Mouse (Mus musculus) midbrain, embryonic 15.5 days (tissue): ENCODE measurements around the gene Ipo11. TPM values are rescaled to one million over a fixed set of nuclear protein-coding genes. Genes with fewer than 3 reads are reported as not detected.

Source experiments
- ATAC-seq: fragments of 200-750 bp; cut with Nextera tagmentation; replicated peaks from 2 replicates; pipeline ENCODE4 v1.8.0; 2017; ENCODE audit warnings: moderate TSS enrichment
- H3K27ac ChIP-seq: fragments of 300-500 bp; sonication (generic); 2 replicates; pipeline ENCODE4 v1.5.1; 2015; ENCODE audit warnings: mild to moderate bottlenecking, inconsistent platforms
- H3K27me3 ChIP-seq: fragments of 300-500 bp; sonication (generic); replicated peaks from 2 replicates; pipeline ENCODE4 v1.6.1; 2015; ENCODE audit warnings: inconsistent platforms
- H3K36me3 ChIP-seq: fragments of 300-500 bp; sonication (generic); replicated peaks from 2 replicates; pipeline ENCODE4 v1.6.1; 2015; ENCODE audit warnings: inconsistent platforms
- H3K4me1 ChIP-seq: fragments of 300-500 bp; sonication (generic); 2 replicates; pipeline ENCODE4 v1.6.1; 2015; ENCODE audit warnings: inconsistent platforms
- H3K4me2 ChIP-seq: fragments of 300-500 bp; sonication (generic); 2 replicates; pipeline ENCODE4 v1.6.1; 2015; ENCODE audit warnings: inconsistent platforms, mild to moderate bottlenecking, moderate library complexity
- H3K4me3 ChIP-seq: fragments of 300-500 bp; sonication (generic); 2 replicates; pipeline ENCODE4 v1.5.1; 2015; ENCODE audit warnings: mild to moderate bottlenecking, inconsistent platforms
- H3K9ac ChIP-seq: fragments of 300-500 bp; sonication (generic); 2 replicates; pipeline ENCODE4 v1.6.1; 2015; ENCODE audit warnings: mild to moderate bottlenecking, inconsistent platforms
- H3K9me3 ChIP-seq: fragments of 300-500 bp; sonication (generic); 2 replicates; pipeline ENCODE4 v1.6.1; 2016; ENCODE audit warnings: inconsistent platforms
- WGBS: fragments of 180-500 bp; shearing (Covaris S2); methylation state at CpG from one replicate; pipeline ENCODE4 v1.1.7; 2015; ENCODE audit warnings: mixed read lengths; 5-methylcytosine and 5-hydroxymethylcytosine counted together
- polyA plus RNA-seq: library from polyadenylated mRNA; unstranded; fragments of >200 nt; fragmentation: Nextera tagmentation; extraction: Ambion mirVana; gene quantifications from 2 replicates; pipeline ENCODE4 v1.2.1, GENCODE M21; 2015

The Ipo11 gene
- polyA plus RNA-seq, 1 experiment from 2014 or later = 37.9 TPM

- no peak overlapping the region for H3K9ac ChIP-seq
- no peak overlapping the region for H3K27ac ChIP-seq
- no peaks in the 10 kb centered on the region for H3K9me3 ChIP-seq
- H3K4me2 ChIP-seq = no peak overlapping the region
- no peak overlapping the region for H3K4me3 ChIP-seq
- ATAC-seq = no peak
- no peaks in the 10 kb centered on the region for H3K4me1 ChIP-seq
- no peaks in the 10 kb centered on the region for H3K36me3 ChIP-seq
- WGBS = 83% methylated on average over 6 of the region's 6 CpGs
- H3K27me3 ChIP-seq = no peaks in the 10 kb centered on the region
These were observed 127.9 kb downstream of the Ipo11 start for GRCm38 (mm10) chr13:106808821-106809220.

- no peak overlapping the region for H3K4me2 ChIP-seq
- no peaks in the 10 kb centered on the region for H3K27me3 ChIP-seq
- 99% methylated on average over 2 of the region's 2 CpGs for WGBS
- no peak overlapping the region for H3K4me3 ChIP-seq
- no peak for ATAC-seq
- H3K4me1 ChIP-seq = no peaks in the 10 kb centered on the region
- H3K9me3 ChIP-seq = no peaks in the 10 kb centered on the region
- H3K27ac ChIP-seq = no peak overlapping the region
- no peaks in the 10 kb centered on the region for H3K36me3 ChIP-seq
- H3K9ac ChIP-seq = no peak overlapping the region
These were observed 128.4 kb downstream of the Ipo11 start for GRCm38 (mm10) chr13:106808315-106808714.

GRCm38 (mm10) chr13:106807303-106807702 is 129.5 kb downstream of the Ipo11 start:
- Histone ChIP-seq H3K36me3 (no peaks in the 10 kb centered on the region), H3K4me2 (no peak overlapping the region), H3K27ac (no peak overlapping the region), H3K27me3 (no peaks in the 10 kb centered on the region), H3K4me1 (no peaks in the 10 kb centered on the region), H3K9ac (no peak overlapping the region), H3K9me3 (no peaks in the 10 kb centered on the region), H3K4me3 (no peak overlapping the region)
- 91% methylated on average over 5 of the region's 5 CpGs for WGBS
- no peak for ATAC-seq

- Histone ChIP-seq H3K4me1 (no peaks in the 10 kb centered on the region), H3K9me3 (no peaks in the 10 kb centered on the region), H3K27ac (no peak overlapping the region), H3K4me3 (no peak overlapping the region), H3K36me3 (no peaks in the 10 kb centered on the region), H3K27me3 (no peaks in the 10 kb centered on the region), H3K4me2 (no peak overlapping the region), H3K9ac (no peak overlapping the region)
- 87% methylated on average over 5 of the region's 5 CpGs for WGBS
- ATAC-seq = no peak
These were observed 131.6 kb downstream of the Ipo11 start for GRCm38 (mm10) chr13:106805146-106805545.

GRCm38 (mm10) chr13:106798026-106798425 is 138.7 kb downstream of the Ipo11 start:
- Histone ChIP-seq H3K4me3 (no peak overlapping the region), H3K36me3 (peaks cover 10% of the 10 kb centered on the region; the same call in 1 of the 2 replicates), H3K4me2 (no peak overlapping the region), H3K9ac (no peak overlapping the region), H3K27me3 (no peaks in the 10 kb centered on the region), H3K9me3 (no peaks in the 10 kb centered on the region), H3K27ac (no peak overlapping the region), H3K4me1 (no peaks in the 10 kb centered on the region)
- no peak for ATAC-seq
- WGBS = 59% methylated on average over 3 of the region's 3 CpGs

- H3K4me3 ChIP-seq = no peak overlapping the region
- ATAC-seq = peak; percentile 63
- H3K9ac ChIP-seq = no peak overlapping the region
- no peaks in the 10 kb centered on the region for H3K27me3 ChIP-seq
- no peak overlapping the region for H3K27ac ChIP-seq
- peaks cover 4% of the 10 kb centered on the region; the same call in 1 of the 2 replicates for H3K36me3 ChIP-seq
- no peaks in the 10 kb centered on the region for H3K4me1 ChIP-seq
- H3K4me2 ChIP-seq = no peak overlapping the region
- no peaks in the 10 kb centered on the region for H3K9me3 ChIP-seq
- 61% methylated on average over 7 of the region's 7 CpGs for WGBS
These were observed 147.9 kb downstream of the Ipo11 start for GRCm38 (mm10) chr13:106788817-106789216.

- no peaks in the 10 kb centered on the region for H3K36me3 ChIP-seq
- H3K27me3 ChIP-seq = no peaks in the 10 kb centered on the region
- no peak overlapping the region for H3K4me2 ChIP-seq
- H3K27ac ChIP-seq = no peak overlapping the region
- no peak overlapping the region for H3K4me3 ChIP-seq
- H3K9me3 ChIP-seq = no peaks in the 10 kb centered on the region
- no peaks in the 10 kb centered on the region for H3K4me1 ChIP-seq
- no peak for ATAC-seq
- WGBS = 92% methylated on average over 10 of the region's 10 CpGs
- no peak overlapping the region for H3K9ac ChIP-seq
These were observed 168.0 kb downstream of the Ipo11 start for GRCm38 (mm10) chr13:106768807-106769206.

GRCm38 (mm10) chr13:106762611-106763010 is 174.1 kb downstream of the Ipo11 start:
- Histone ChIP-seq H3K4me1 (no peaks in the 10 kb centered on the region), H3K9ac (no peak overlapping the region), H3K27ac (no peak overlapping the region), H3K27me3 (no peaks in the 10 kb centered on the region), H3K4me2 (no peak overlapping the region), H3K9me3 (no peaks in the 10 kb centered on the region), H3K4me3 (no peak overlapping the region), H3K36me3 (no peaks in the 10 kb centered on the region)
- WGBS = 56% methylated on average over 1 of the region's 1 CpGs
- ATAC-seq = no peak

GRCm38 (mm10) chr13:106761661-106762060 is 175.1 kb downstream of the Ipo11 start:
- Histone ChIP-seq H3K9ac (no peak overlapping the region), H3K4me3 (no peak overlapping the region), H3K27me3 (no peaks in the 10 kb centered on the region), H3K4me2 (no peak overlapping the region), H3K4me1 (no peaks in the 10 kb centered on the region), H3K36me3 (no peaks in the 10 kb centered on the region), H3K9me3 (no peaks in the 10 kb centered on the region), H3K27ac (no peak overlapping the region)
- ATAC-seq = no peak; the same call in 1 of the 2 replicates
- WGBS = 97% methylated on average over 1 of the region's 1 CpGs

- H3K36me3 ChIP-seq = no peaks in the 10 kb centered on the region
- H3K27me3 ChIP-seq = no peaks in the 10 kb centered on the region
- no peak overlapping the region for H3K4me2 ChIP-seq
- WGBS = 86% methylated on average over 14 of the region's 14 CpGs
- no peak overlapping the region for H3K9ac ChIP-seq
- H3K4me3 ChIP-seq = no peak overlapping the region
- no peaks in the 10 kb centered on the region for H3K4me1 ChIP-seq
- ATAC-seq = no peak
- no peak overlapping the region for H3K27ac ChIP-seq
- H3K9me3 ChIP-seq = no peaks in the 10 kb centered on the region
These were observed 176.4 kb downstream of the Ipo11 start for GRCm38 (mm10) chr13:106760232-106760875.

- no peak overlapping the region for H3K27ac ChIP-seq
- no peaks in the 10 kb centered on the region for H3K27me3 ChIP-seq
- H3K4me2 ChIP-seq = no peak overlapping the region
- no peaks in the 10 kb centered on the region for H3K4me1 ChIP-seq
- WGBS = 53% methylated on average over 5 of the region's 5 CpGs
- ATAC-seq = no peak
- no peak overlapping the region for H3K4me3 ChIP-seq
- no peak overlapping the region for H3K9ac ChIP-seq
- H3K9me3 ChIP-seq = no peaks in the 10 kb centered on the region
- no peaks in the 10 kb centered on the region for H3K36me3 ChIP-seq
These were observed 180.9 kb downstream of the Ipo11 start for GRCm38 (mm10) chr13:106755892-106756291.

- Histone ChIP-seq H3K9ac (no peak overlapping the region), H3K4me3 (no peak overlapping the region), H3K4me2 (no peak overlapping the region), H3K36me3 (no peaks in the 10 kb centered on the region), H3K27me3 (no peaks in the 10 kb centered on the region), H3K4me1 (no peaks in the 10 kb centered on the region), H3K9me3 (no peaks in the 10 kb centered on the region), H3K27ac (no peak overlapping the region)
- 83% methylated on average over 3 of the region's 3 CpGs for WGBS
- no peak for ATAC-seq
These were observed 182.5 kb downstream of the Ipo11 start for GRCm38 (mm10) chr13:106754216-106754615.

GRCm38 (mm10) chr13:106751951-106752350 is 184.8 kb downstream of the Ipo11 start:
- Histone ChIP-seq H3K4me1 (no peaks in the 10 kb centered on the region), H3K27ac (no peak overlapping the region), H3K27me3 (no peaks in the 10 kb centered on the region), H3K4me3 (no peak overlapping the region), H3K36me3 (no peaks in the 10 kb centered on the region), H3K9me3 (no peaks in the 10 kb centered on the region), H3K9ac (no peak overlapping the region), H3K4me2 (no peak overlapping the region)
- ATAC-seq = no peak
- WGBS = 98% methylated on average over 1 of the region's 1 CpGs
